Mouse (Mus musculus): Measurements from ENCODE around the gene Cd320.
A peak's percentile ranks its signal among the peaks of the same experiment; 100 is the strongest.

DNA sequence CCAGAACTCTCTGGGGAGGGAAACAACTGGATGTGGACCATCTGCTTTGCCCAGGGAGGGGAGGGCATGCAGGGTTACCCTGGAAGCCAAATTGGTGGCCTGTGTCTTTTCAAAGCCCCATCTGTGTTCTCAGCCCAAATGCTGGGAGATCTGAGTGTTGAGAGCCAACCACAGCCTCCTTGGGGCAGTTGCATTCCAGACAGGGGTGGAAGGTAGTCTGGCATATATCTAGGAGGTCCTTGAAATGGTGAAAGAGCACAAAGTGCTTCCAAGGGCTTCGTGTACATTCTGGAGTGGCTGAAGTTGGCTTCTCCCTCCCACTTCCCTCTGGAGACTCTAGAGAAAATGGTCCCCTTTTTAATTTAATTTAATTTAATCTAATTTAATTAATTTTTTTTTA is 38.1 kb upstream of the Cd320 start:
- TF ChIP-seq EP300 (IDR thresholded peaks at IDR 0.05) (peak; percentile 76), CTCF (IDR thresholded peaks at IDR 0.05) (no peak)
